Mouse (Mus musculus) stomach, postnatal 0 days (tissue): ENCODE results near the gene Cela1.

Source experiments
- CTCF ChIP-seq: IDR thresholded peaks from 2 replicates; pipeline ENCODE4 v1.5.1; 2016; ENCODE audit warnings: antibody characterized with exemption, low read depth, mild to moderate bottlenecking, moderate library complexity
- EP300 ChIP-seq: optimal IDR thresholded peaks from 2 replicates; pipeline ENCODE3; 2016; ENCODE audit warnings: antibody characterized with exemption

GRCm38 (mm10) chr15:100655201-100655600 lies 32.5 kb downstream of the Cela1 start:
- TF ChIP-seq CTCF (no peak), EP300 (no peak)
